In the genomic region with DNA sequence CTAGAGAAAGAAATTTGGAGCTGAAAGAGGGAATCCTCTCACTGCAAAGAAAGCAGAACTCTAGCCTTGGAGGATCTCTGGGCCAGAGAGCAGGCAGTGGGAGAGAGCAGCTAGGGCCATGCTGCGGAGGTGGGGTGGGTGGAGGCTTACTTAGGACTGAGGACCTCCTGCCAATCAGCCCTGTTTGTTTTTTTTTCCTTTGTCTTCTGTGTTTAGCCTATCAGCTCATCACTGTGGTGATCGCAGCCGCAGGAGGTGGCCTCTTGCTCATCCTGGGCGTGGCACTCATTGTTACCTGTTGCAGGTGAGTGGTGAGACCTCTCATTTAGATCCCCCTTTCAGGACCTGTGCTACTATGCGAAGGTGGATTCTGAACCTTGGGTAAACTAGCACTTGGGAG, we compare ENCODE assay signal across 23 mouse cellular contexts. TPM values are rescaled to one million over a fixed set of nuclear protein-coding genes. Genes with fewer than 3 reads are reported as not detected.
A peak's percentile ranks its signal among the peaks of the same experiment; 100 is the strongest.
DNase-seq lines count a peak whose midpoint lies in the region; ATAC-seq and TF ChIP-seq lines count a peak whose summit lies in the region.
"Had no signal": no experiment of that assay in that cellular context is flagged by ENCODE, and none has a peak within 500 bp of the region (broad histone marks: within the 10 kb centered on the region; RNA-seq: fewer than 3 reads in every experiment).

No protein-coding gene starts in this region.

- TF ChIP-seq CTCF in midbrain, postnatal 0 days (IDR thresholded peaks at IDR 0.05), result no peak
- TF ChIP-seq CTCF in layer of hippocampus, adult 2 months (conservative IDR thresholded peaks at IDR 0.05), result no peak

- peaks cover 77% of the 10 kb centered on the region for H3K36me3 ChIP-seq in midbrain, embryonic 10.5 days
- H3K36me3 ChIP-seq in midbrain, postnatal 0 days (ENCODE audit: insufficient read depth, low read length), result no peaks in the 10 kb centered on the region
- no peaks in the 10 kb centered on the region for H3K36me3 ChIP-seq in intestine, embryonic 16.5 days (ENCODE audit: control insufficient read depth, insufficient read depth, low read length)
- H3K36me3 ChIP-seq: embryonic facial prominence, embryonic 15.5 days had no signal

- H3K4me1 ChIP-seq in midbrain, embryonic 10.5 days, result peaks cover 54% of the 10 kb centered on the region
- no peaks in the 10 kb centered on the region; the same call in 1 of the 2 replicates for H3K4me1 ChIP-seq in midbrain, postnatal 0 days (ENCODE audit: insufficient read depth, low read length)
- peaks cover 9% of the 10 kb centered on the region; the same call in 1 of the 2 replicates for H3K4me1 ChIP-seq in intestine, embryonic 16.5 days (ENCODE audit: control insufficient read depth, insufficient read depth, low read length)

- H3K9me3 ChIP-seq in midbrain, embryonic 10.5 days (replicated peaks), result no peaks in the 10 kb centered on the region
- H3K9me3 ChIP-seq in midbrain, postnatal 0 days (ENCODE audit: low read length), result no peaks in the 10 kb centered on the region
- H3K9me3 ChIP-seq in intestine, embryonic 16.5 days (ENCODE audit: control insufficient read depth, low read length), result no peaks in the 10 kb centered on the region
- H3K9me3 ChIP-seq: embryonic facial prominence, embryonic 15.5 days; heart, embryonic 10.5 days; liver, embryonic 13.5 days had no signal

- ATAC-seq in midbrain, postnatal 0 days (ENCODE audit: low FRiP score), result no peak
- no peak for ATAC-seq in intestine, embryonic 16.5 days
- ATAC-seq: forebrain, embryonic 14.5 days had no signal

- WGBS in midbrain, embryonic 10.5 days, result 27% methylated on average over 5 of the region's 5 CpGs
- 47% methylated on average over 5 of the region's 5 CpGs for WGBS in midbrain, postnatal 0 days
- WGBS in intestine, embryonic 16.5 days, result 51% methylated on average over 5 of the region's 5 CpGs

- no peak overlapping the region for H3K4me3 ChIP-seq in midbrain, embryonic 10.5 days
- no peak overlapping the region for H3K4me3 ChIP-seq in midbrain, postnatal 0 days (ENCODE audit: low read depth, low read length)
- no peak overlapping the region for H3K4me3 ChIP-seq in intestine, embryonic 16.5 days (ENCODE audit: low read length)
- H3K4me3 ChIP-seq in layer of hippocampus, adult 2 months, result no peak overlapping the region
- H3K4me3 ChIP-seq: embryonic facial prominence, embryonic 15.5 days; heart, embryonic 10.5 days; liver, embryonic 13.5 days had no signal

- no peak overlapping the region for H3K4me2 ChIP-seq in midbrain, postnatal 0 days (ENCODE audit: low read depth, low read length, poor library complexity, severe bottlenecking)
- no peak overlapping the region for H3K4me2 ChIP-seq in intestine, embryonic 16.5 days (ENCODE audit: low read depth, low read length)
- H3K4me2 ChIP-seq: embryonic facial prominence, embryonic 15.5 days; liver, embryonic 13.5 days had no signal

- H3K27ac ChIP-seq in midbrain, embryonic 10.5 days (replicated peaks), result peak overlapping the region; percentile 52
- no peak overlapping the region for H3K27ac ChIP-seq in midbrain, postnatal 0 days (ENCODE audit: low read depth, low read length)
- peak overlapping the region; percentile 77; the same call in 1 of the 2 replicates for H3K27ac ChIP-seq in intestine, embryonic 16.5 days (ENCODE audit: low read length)
- no peak overlapping the region for H3K27ac ChIP-seq in layer of hippocampus, adult 2 months
- H3K27ac ChIP-seq: embryonic facial prominence, embryonic 15.5 days; heart, embryonic 10.5 days; liver, embryonic 13.5 days had no signal

- peak; percentile 12 for DNase-seq in midbrain, embryonic 10.5 days (ENCODE audit: low spot score)
- no peak for DNase-seq in midbrain, postnatal 0 days (ENCODE audit: low spot score)
- peak; percentile 45 for DNase-seq in WW6 (ENCODE audit: low read depth, low spot score)
- no peak for DNase-seq in heart, adult 8-10 months (ENCODE audit: low spot score)
- no peak for DNase-seq in frontal cortex, postnatal 25 days (ENCODE audit: low spot score in 2 of 2)
- no peak for DNase-seq in layer of hippocampus, adult 2 months (ENCODE audit: low spot score in 2 of 2)
- DNase-seq: adrenal gland, postnatal 25 days; B cell, adult 2 months; cerebellum, adult 9-11 months; kidney, postnatal 10 days; layer of hippocampus, postnatal 36 days; liver, embryonic 13.5 days; lung, adult 2 months; lung, postnatal 14 days; thymus, adult 18-20 months; thymus, postnatal 36 days had no signal

- no peak overlapping the region for H3K9ac ChIP-seq in midbrain, postnatal 0 days (replicated peaks; ENCODE audit: low read length, poor library complexity, severe bottlenecking)
- no peak overlapping the region for H3K9ac ChIP-seq in intestine, embryonic 16.5 days (ENCODE audit: low read depth, low read length)
- H3K9ac ChIP-seq: embryonic facial prominence, embryonic 15.5 days; liver, embryonic 13.5 days had no signal

- H3K27me3 ChIP-seq in midbrain, embryonic 10.5 days (ENCODE audit: low read depth, poor library complexity, severe bottlenecking), result no peaks in the 10 kb centered on the region
- H3K27me3 ChIP-seq in midbrain, postnatal 0 days (ENCODE audit: insufficient read depth, low read length), result no peaks in the 10 kb centered on the region
- H3K27me3 ChIP-seq in intestine, embryonic 16.5 days (replicated peaks; ENCODE audit: control insufficient read depth, insufficient read depth, low read length), result no peaks in the 10 kb centered on the region
- H3K27me3 ChIP-seq: embryonic facial prominence, embryonic 15.5 days; liver, embryonic 13.5 days had no signal

RNA-seq across cellular contexts. Expression of a gene that starts 33.3 kb away (rescaled TPM):
- polyA plus RNA-seq in midbrain, embryonic 10.5 days (2016; fragmentation: Nextera tagmentation; extraction: Ambion mirVana), result 0.10 and 0.15 TPM in 2 replicates
- total RNA-seq in midbrain, postnatal 0 days (2014; rRNA removed), result 0.05 TPM in 1 of 2 replicates, not detected in the other
- not detected in 2 replicates for polyA plus RNA-seq in midbrain, postnatal 0 days (2015; fragmentation: Nextera tagmentation; extraction: Ambion mirVana)
- 358 and 407 TPM in 2 replicates for polyA plus RNA-seq in intestine, embryonic 16.5 days (2015; fragmentation: Nextera tagmentation; extraction: Ambion mirVana)
- total RNA-seq in heart, adult 8-10 months (2022), result under 1 TPM in 2 of 4 experiments, not detected in 2; 0.09 to 0.14 TPM
- not detected for total RNA-seq in layer of hippocampus, adult 2 months (2021)
- total RNA-seq: adrenal gland, postnatal 25 days; gastrocnemius, adult 8-10 months; layer of hippocampus, adult 18-20 months; layer of hippocampus, postnatal 36 days; left cerebral cortex, postnatal 14 days had no signal
- polyA plus RNA-seq: forebrain, embryonic 14.5 days had no signal

Comparison
In these comparisons a context has a peak if more than half of its experiments do, and no peak if none do; other contexts are left out.
1. DNase-seq: peak in midbrain, embryonic 10.5 days (single experiment) and WW6 (single experiment); none in midbrain, postnatal 0 days (single experiment), heart, adult 8-10 months (single experiment), frontal cortex, postnatal 25 days (0 of 2) and layer of hippocampus, adult 2 months (0 of 2).
2. H3K27ac ChIP-seq: peak in midbrain, embryonic 10.5 days (single experiment) and intestine, embryonic 16.5 days (single experiment); none in midbrain, postnatal 0 days (single experiment) and layer of hippocampus, adult 2 months (single experiment).